Mouse (Mus musculus): ENCODE results near the gene Zfp941.
"Not testable (repeated sequence)": the region's sequence is repeated elsewhere in the genome, so short reads cannot be mapped to it uniquely, and the experiment has no call there.

The Zfp941 gene

DNA sequence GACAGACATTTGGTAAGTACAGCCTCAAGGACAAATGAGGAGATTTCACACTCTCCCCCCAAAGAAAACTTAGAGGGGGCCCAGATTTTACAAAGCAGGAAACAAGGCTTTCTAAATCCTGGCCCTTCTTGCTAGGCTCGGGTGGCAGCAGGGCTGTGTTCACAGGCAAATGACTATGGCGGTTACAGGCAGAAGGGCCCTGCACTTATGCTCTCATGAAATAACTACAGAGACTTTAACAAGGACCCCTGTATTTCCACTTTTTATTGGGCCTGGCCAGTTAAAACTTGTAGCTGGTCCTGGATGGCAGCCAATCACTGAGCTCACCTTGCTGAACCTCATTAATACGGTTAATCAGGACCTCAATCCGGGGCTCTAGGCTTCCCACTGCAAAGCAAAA lies 41.4 kb downstream of the Zfp941 start:
- DNase-seq, result no peak

DNA sequence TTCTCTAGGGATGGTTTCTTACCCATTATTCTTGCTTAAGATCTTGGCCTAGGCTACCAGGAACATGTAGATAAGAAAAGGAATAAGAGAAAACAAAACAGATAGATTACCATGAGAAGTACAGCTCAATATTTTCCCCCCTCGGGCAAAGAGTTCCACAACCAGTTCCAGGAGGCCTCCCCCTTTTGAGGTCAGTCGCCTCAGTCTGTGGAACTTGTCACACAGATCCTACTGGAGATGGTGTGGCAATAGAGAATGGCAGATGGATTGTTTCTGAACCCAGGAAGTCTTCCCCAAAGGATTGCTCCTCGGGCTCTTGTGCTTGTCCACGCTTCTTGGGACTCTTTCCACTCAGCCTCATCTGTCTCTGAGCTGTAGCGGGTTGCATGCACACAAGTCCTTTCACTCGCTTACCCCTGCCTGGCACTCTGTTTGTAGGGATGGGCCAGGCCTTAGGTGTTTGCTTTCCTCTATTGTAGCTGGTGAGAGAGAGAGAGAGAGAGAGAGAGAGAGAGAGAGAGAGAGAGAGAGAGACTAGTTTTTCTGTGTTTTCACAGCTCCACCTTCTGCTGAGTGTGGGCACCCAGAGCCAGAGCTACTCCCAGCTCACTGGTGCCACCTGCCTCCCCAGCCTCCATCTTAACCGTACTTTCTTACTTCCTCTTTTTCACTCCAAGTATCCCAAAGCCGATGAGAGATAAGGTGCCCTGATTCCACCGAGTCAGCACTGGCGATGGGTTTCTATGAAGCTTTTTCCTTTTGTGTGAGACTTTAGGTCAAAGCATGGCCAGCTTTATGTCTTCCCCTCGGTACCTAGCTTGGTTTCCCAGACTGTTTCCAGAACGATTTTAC lies 55.9 kb downstream of the Zfp941 start:
- DNase-seq, result no peak

DNA sequence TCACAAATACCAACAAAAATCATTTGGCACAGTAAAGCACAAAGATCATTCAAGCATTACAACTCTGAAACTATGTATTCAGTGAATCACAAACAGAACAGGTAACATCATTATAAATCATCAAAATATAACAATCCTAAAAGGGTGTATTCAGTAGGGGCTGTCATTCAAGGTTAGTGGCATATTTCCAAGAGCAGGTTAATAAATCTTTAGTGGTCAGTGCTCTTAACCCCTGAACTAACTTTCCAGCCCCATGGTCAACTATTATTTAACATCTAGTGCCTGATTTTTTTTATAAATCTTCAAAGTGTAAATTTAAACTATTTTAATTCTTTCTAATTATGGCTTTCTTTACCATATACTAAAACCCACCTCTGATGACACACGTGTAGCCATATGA lies 56.6 kb downstream of the Zfp941 start:
- DNase-seq, result not testable (repeated sequence)

DNA sequence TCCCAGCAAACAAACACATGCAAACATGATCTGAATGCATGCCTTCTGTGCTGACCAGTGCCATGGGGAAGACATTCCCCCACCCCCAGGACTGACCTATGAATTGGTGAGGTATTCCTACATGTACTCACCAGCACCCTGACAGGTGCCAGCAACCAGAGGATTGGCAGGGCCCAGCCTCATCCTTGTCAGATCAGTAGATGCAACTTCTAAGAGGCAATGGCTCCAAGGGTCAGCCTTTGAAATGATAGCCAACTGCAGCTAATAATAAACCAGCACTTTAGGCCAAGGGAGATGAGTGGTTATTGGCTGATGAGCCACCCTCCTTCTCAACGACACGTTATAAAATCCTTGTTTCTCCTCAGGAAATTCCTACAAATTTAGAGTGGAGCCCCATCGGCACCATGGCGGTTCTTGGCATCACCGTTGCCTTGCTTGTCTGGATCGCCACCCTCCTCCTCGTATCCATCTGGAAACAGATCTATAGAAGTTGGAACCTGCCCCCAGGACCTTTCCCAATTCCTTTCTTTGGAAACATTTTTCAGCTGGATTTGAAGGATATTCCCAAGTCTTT lies 58.4 kb downstream of the Zfp941 start, which contains the start of gene Cyp2e1:
Cyp2e1 (plus strand) TSS at position 293 of the 574 bp plus-strand sequence.
- DNase-seq, result no peak

DNA sequence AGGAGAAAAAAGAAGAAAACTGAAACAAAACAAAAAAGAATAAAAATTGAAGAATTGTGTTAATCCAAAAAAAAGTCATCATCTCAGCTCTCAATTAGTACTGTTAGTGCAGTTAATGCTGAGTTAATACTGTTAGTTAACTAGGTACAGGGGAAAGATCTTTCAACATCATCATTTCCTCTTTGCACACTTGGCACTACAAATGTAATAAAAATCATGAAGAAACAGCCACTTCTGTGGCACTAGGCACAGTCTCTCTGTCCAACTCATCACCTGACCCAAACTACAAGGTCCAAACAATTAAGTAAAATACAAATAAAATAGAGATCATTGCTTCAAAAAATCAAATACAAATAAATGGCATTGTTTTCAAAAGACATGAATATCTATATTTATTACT lies 61.3 kb downstream of the Zfp941 start:
- no peak for DNase-seq
